19 mouse cellular contexts compared by ENCODE assay signal in the genomic region with DNA sequence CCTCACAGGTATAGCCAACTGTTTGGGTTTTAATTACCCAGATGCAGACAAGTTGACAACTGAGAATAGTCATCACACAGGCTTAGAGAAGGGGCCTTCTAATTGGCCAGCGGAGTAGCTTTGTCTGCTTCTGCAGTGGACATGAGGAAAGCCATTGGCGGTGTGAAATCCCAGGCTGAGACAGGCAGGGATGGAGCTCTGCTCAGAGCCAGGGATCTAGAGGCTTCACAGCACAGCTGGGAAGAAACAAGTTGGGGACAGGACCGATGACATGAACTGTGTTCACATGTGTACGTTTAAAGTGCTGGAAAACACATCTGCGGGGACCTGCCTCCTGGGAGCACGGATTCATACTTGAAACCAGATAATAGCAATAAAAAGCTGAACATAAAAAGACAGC. TPM values are rescaled to one million over a fixed set of nuclear protein-coding genes. Genes with fewer than 3 reads are reported as not detected.
"Had no signal": no experiment of that assay in that cellular context is flagged by ENCODE, and none has a peak within 500 bp of the region (broad histone marks: within the 10 kb centered on the region; RNA-seq: fewer than 3 reads in every experiment).

No protein-coding gene starts in this region.

- H3K4me3 ChIP-seq: limb, embryonic 13.5 days; liver, embryonic 13.5 days; lung, embryonic 15.5 days; megakaryocyte, embryonic 14.5 days; midbrain, embryonic 15.5 days; neural tube, embryonic 12.5 days had no signal

- H3K4me1 ChIP-seq: limb, embryonic 13.5 days; lung, embryonic 15.5 days; midbrain, embryonic 15.5 days; neural tube, embryonic 12.5 days had no signal

- H3K36me3 ChIP-seq: limb, embryonic 13.5 days; liver, embryonic 13.5 days; lung, embryonic 15.5 days; midbrain, embryonic 15.5 days; neural tube, embryonic 12.5 days had no signal

- H3K27ac ChIP-seq: limb, embryonic 13.5 days; liver, embryonic 13.5 days; lung, embryonic 15.5 days; macrophage; midbrain, embryonic 15.5 days; neural tube, embryonic 12.5 days had no signal

- H3K27me3 ChIP-seq: limb, embryonic 13.5 days; liver, embryonic 13.5 days; lung, embryonic 15.5 days; midbrain, embryonic 15.5 days; neural tube, embryonic 12.5 days had no signal

- H3K9me3 ChIP-seq: limb, embryonic 13.5 days; liver, embryonic 13.5 days; lung, embryonic 15.5 days; megakaryocyte, embryonic 14.5 days; midbrain, embryonic 15.5 days; neural tube, embryonic 12.5 days had no signal

- DNase-seq: kidney, adult 18-20 months; kidney, postnatal 25 days; layer of hippocampus, adult 9-11 months; layer of hippocampus, postnatal 36 days; liver, embryonic 13.5 days; liver, postnatal 0 days; lung, postnatal 14 days; spleen, adult 18-20 months; thymus, adult 2 months; thymus, postnatal 36 days had no signal

- H3K9ac ChIP-seq: limb, embryonic 13.5 days; liver, embryonic 13.5 days; liver, postnatal 0 days; lung, embryonic 15.5 days; midbrain, embryonic 15.5 days; neural tube, embryonic 12.5 days had no signal

- ATAC-seq: liver, postnatal 0 days; midbrain, embryonic 15.5 days had no signal

- H3K4me2 ChIP-seq: limb, embryonic 13.5 days; liver, embryonic 13.5 days; lung, embryonic 15.5 days; midbrain, embryonic 11.5 days; midbrain, embryonic 15.5 days; neural tube, embryonic 12.5 days had no signal

RNA-seq across cellular contexts. Expression of a gene that starts 54.5 kb away (rescaled TPM):
- total RNA-seq: layer of hippocampus, postnatal 36 days; left cerebral cortex, adult 8-10 months; left cerebral cortex, postnatal 36 days had no signal
